Mouse (Mus musculus) cerebellum, adult 18-20 months (tissue): ENCODE results near the gene Olfr1269.

Source experiments
- DNase-seq, 2 experiments: peaks; one replicate each; pipeline ENCODE4 v3.0.0; 2021

Gene Olfr1269

DNA sequence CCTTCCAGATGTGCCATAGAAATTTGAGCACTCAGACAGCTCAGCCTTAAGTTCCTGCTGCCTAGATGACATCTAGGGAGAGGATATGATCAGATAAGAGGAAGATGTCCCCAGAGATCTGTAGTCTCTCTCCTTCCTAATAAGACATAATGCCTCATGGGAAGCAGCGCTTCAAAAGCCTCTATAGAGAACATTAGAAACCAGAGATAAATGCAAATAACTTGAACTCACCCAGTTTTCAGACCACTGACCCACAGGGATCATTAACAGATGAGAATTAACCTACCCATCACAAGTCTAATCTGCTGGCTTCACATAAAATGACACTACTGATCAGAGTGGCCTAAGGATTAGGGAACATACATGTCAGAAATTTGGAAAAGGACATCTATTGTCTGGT lies at the start of gene Olfr1269:
Gene Olfr1269, minus strand, starts transcription at position 101 of the 400 bp plus-strand sequence.
- DNase-seq = no peak

- DNase-seq = no peak
These were observed 32.7 kb upstream of the Olfr1269 start for GRCm38 (mm10) chr2:90153916-90154315.

GRCm38 (mm10) chr2:90152991-90153390 lies 31.8 kb upstream of the Olfr1269 start, which contains the start of gene Olfr1270:
Gene Olfr1270 (minus strand): TSS chr2:90153091.
- DNase-seq = no peak

GRCm38 (mm10) chr2:90142196-90142595 lies 21.0 kb upstream of the Olfr1269 start, which contains the start of gene Olfr32:
Gene Olfr32 (minus strand): TSS chr2:90142296.
- DNase-seq = no peak

GRCm38 (mm10) chr2:90070065-90070464 lies 51.1 kb downstream of the Olfr1269 start:
- DNase-seq = no peak
